Comparison of ENCODE assay signal across 8 mouse cellular contexts in the genomic region with DNA sequence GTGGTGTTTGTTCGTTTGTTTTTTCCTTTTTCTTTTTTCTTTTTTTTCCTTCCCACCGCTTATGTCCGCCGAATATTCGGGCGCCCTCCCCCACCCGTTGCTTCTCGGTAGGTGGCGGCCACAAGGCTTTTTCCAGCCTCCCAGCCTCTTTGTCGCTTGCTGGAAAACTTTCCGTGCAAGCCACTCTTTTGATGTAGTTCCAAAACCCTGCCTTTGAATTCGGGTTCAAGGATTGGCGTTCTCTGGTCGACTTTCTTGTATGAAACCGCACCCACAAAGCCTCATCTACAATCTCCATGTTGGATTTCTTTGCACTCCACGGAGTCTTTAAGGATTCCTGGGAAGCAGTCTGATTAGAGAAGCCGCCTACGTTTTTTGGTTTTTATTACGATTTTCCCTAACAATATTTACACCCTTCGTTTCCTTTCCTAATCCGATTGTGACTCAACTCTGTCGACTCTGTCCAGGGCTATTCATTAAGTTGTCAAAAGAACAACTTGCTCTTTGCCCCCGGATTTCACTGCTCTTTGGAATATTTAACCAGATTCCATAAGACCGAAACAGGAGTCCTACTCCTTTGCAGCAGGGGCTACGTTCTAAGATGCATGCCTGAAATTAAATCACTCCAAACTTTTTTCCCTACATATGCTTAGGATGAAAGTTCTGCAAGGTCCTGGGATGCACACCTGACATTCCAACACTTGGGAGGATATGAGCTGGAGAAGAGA. TPM values are rescaled to one million over a fixed set of nuclear protein-coding genes. Genes with fewer than 3 reads are reported as not detected.
A peak's percentile ranks its signal among the peaks of the same experiment; 100 is the strongest.
DNase-seq lines count a peak whose midpoint lies in the region; ATAC-seq and TF ChIP-seq lines count a peak whose summit lies in the region.

No protein-coding gene starts in this region.

- peaks cover 32% of the 10 kb centered on the region for H3K4me1 ChIP-seq in embryonic facial prominence, embryonic 13.5 days
- peaks cover 22% of the 10 kb centered on the region for H3K4me1 ChIP-seq in heart, embryonic 11.5 days (ENCODE audit: control insufficient read depth, insufficient read depth, low read length)
- H3K4me1 ChIP-seq in limb, embryonic 14.5 days (ENCODE audit: control insufficient read depth, insufficient read depth, low read length): peaks cover 20% of the 10 kb centered on the region
- peaks cover 34% of the 10 kb centered on the region for H3K4me1 ChIP-seq in midbrain, embryonic 16.5 days (ENCODE audit: control insufficient read depth, insufficient read depth, low read length)

- WGBS in embryonic facial prominence, embryonic 13.5 days: under 1% methylated on average over 25 of the region's 25 CpGs
- WGBS in heart, embryonic 11.5 days (ENCODE audit: insufficient replicate concordance): 2% methylated on average over 25 of the region's 25 CpGs
- 2% methylated on average over 25 of the region's 25 CpGs for WGBS in limb, embryonic 14.5 days
- under 1% methylated on average over 25 of the region's 25 CpGs for WGBS in midbrain, embryonic 16.5 days

- H3K9me3 ChIP-seq in embryonic facial prominence, embryonic 13.5 days: no peaks in the 10 kb centered on the region
- H3K9me3 ChIP-seq in heart, embryonic 11.5 days (replicated peaks; ENCODE audit: control insufficient read depth, low read length): no peaks in the 10 kb centered on the region
- H3K9me3 ChIP-seq in limb, embryonic 14.5 days (ENCODE audit: control insufficient read depth, low read length): no peaks in the 10 kb centered on the region
- no peaks in the 10 kb centered on the region for H3K9me3 ChIP-seq in midbrain, embryonic 16.5 days (replicated peaks; ENCODE audit: control insufficient read depth, low read length, poor library complexity, severe bottlenecking)

- peak overlapping the region; percentile 74 for H3K4me2 ChIP-seq in embryonic facial prominence, embryonic 13.5 days
- peak overlapping the region; percentile 84 for H3K4me2 ChIP-seq in heart, embryonic 11.5 days
- peak overlapping the region; percentile 68 for H3K4me2 ChIP-seq in limb, embryonic 14.5 days (replicated peaks; ENCODE audit: low read depth, low read length, severe bottlenecking)
- H3K4me2 ChIP-seq in midbrain, embryonic 16.5 days (ENCODE audit: low read length): peak overlapping the region; percentile 85

- no peaks in the 10 kb centered on the region for H3K27me3 ChIP-seq in embryonic facial prominence, embryonic 13.5 days
- H3K27me3 ChIP-seq in heart, embryonic 11.5 days (ENCODE audit: control insufficient read depth, insufficient read depth, low read length): no peaks in the 10 kb centered on the region
- no peaks in the 10 kb centered on the region for H3K27me3 ChIP-seq in limb, embryonic 14.5 days (ENCODE audit: control insufficient read depth, insufficient read depth, low read length)
- no peaks in the 10 kb centered on the region for H3K27me3 ChIP-seq in midbrain, embryonic 16.5 days (ENCODE audit: control insufficient read depth, insufficient read depth, low read depth, low read length)

- peaks cover under 1% of the 10 kb centered on the region for H3K36me3 ChIP-seq in embryonic facial prominence, embryonic 13.5 days
- H3K36me3 ChIP-seq in heart, embryonic 11.5 days (ENCODE audit: control insufficient read depth, insufficient read depth, low read length): peaks cover 3% of the 10 kb centered on the region; the same call in 1 of the 2 replicates
- peaks cover 7% of the 10 kb centered on the region for H3K36me3 ChIP-seq in limb, embryonic 14.5 days (ENCODE audit: control insufficient read depth, insufficient read depth, low read length)
- no peaks in the 10 kb centered on the region for H3K36me3 ChIP-seq in midbrain, embryonic 16.5 days (ENCODE audit: control insufficient read depth, insufficient read depth, low read length)

- DNase-seq in 3134 (ENCODE audit: extremely low read depth, insufficient read length, low spot score): peak; percentile 66
- peak; percentile 71 for DNase-seq in ZHBTc4 (ENCODE audit: low read depth, low spot score)
- peak; percentile 87 for DNase-seq in kidney, adult 9 months
- peak; percentile 83 for DNase-seq in limb, embryonic 14.5 days (ENCODE audit: low spot score)
- DNase-seq in thymus, postnatal 0 days (ENCODE audit: low spot score): peak; percentile 21

- no peak for TF ChIP-seq POLR2A in limb, embryonic 14.5 days (IDR thresholded peaks at IDR 0.05; ENCODE audit: borderline replicate concordance, extremely low read depth, insufficient read depth, insufficient read length)

- H3K27ac ChIP-seq in embryonic facial prominence, embryonic 13.5 days: peak overlapping the region; percentile 100
- peak overlapping the region; percentile 100 for H3K27ac ChIP-seq in heart, embryonic 11.5 days (ENCODE audit: low read depth, low read length)
- H3K27ac ChIP-seq in limb, embryonic 14.5 days (replicated peaks; ENCODE audit: low read depth, low read length): peak overlapping the region; percentile 100
- peak overlapping the region; percentile 99 for H3K27ac ChIP-seq in midbrain, embryonic 16.5 days (ENCODE audit: low read length)

- peak overlapping the region; percentile 80 for H3K9ac ChIP-seq in embryonic facial prominence, embryonic 13.5 days
- H3K9ac ChIP-seq in heart, embryonic 11.5 days (ENCODE audit: low read depth, low read length): peak overlapping the region; percentile 90
- H3K9ac ChIP-seq in limb, embryonic 14.5 days (ENCODE audit: low read depth, low read length, severe bottlenecking): peak overlapping the region; percentile 99
- H3K9ac ChIP-seq in midbrain, embryonic 16.5 days (ENCODE audit: low read depth, low read length): peak overlapping the region; percentile 42

- ATAC-seq in embryonic facial prominence, embryonic 13.5 days (ENCODE audit: insufficient number of reproducible peaks, insufficient read depth, low FRiP score, low TSS enrichment, low read depth): no peak
- ATAC-seq in heart, embryonic 11.5 days (replicated peaks; ENCODE audit: insufficient number of reproducible peaks, low FRiP score, low TSS enrichment): no peak
- ATAC-seq in limb, embryonic 14.5 days (ENCODE audit: low FRiP score, low read depth): no peak
- no peak for ATAC-seq in midbrain, embryonic 16.5 days

- H3K4me3 ChIP-seq in embryonic facial prominence, embryonic 13.5 days: peak overlapping the region; percentile 82
- H3K4me3 ChIP-seq in heart, embryonic 11.5 days (ENCODE audit: low read depth, low read length): peak overlapping the region; percentile 89
- H3K4me3 ChIP-seq in limb, embryonic 14.5 days (replicated peaks; ENCODE audit: low read length): peak overlapping the region; percentile 94
- H3K4me3 ChIP-seq in midbrain, embryonic 16.5 days (ENCODE audit: low read depth, low read length): peak overlapping the region; percentile 84

RNA-seq across cellular contexts. Expression of a gene that starts 1.2 kb away (rescaled TPM):
- polyA plus RNA-seq in embryonic facial prominence, embryonic 13.5 days (2015; fragmentation: Nextera tagmentation; extraction: Ambion mirVana): 225 and 236 TPM in 2 replicates
- 136 and 137 TPM in 2 replicates for polyA plus RNA-seq in heart, embryonic 11.5 days (2014; fragmentation: Nextera tagmentation; extraction: Ambion mirVana)
- 186 and 190 TPM in 2 replicates for polyA plus RNA-seq in limb, embryonic 14.5 days (2012; rRNA removed)
- polyA plus RNA-seq in limb, embryonic 14.5 days (2014; fragmentation: Nextera tagmentation; extraction: Ambion mirVana): 169 and 195 TPM in 2 replicates
- polyA plus RNA-seq in midbrain, embryonic 16.5 days (2015; fragmentation: Nextera tagmentation; extraction: Ambion mirVana): 133 and 164 TPM in 2 replicates
- 124 and 130 TPM in 2 replicates for polyA plus RNA-seq in thymus, postnatal 0 days (2015; fragmentation: Nextera tagmentation; extraction: Ambion mirVana)

Comparison
In these comparisons a context has a peak if more than half of its experiments do, and no peak if none do; other contexts are left out.
1. DNase-seq: peak in every context shown above with its lines; median percentile 87 in kidney, adult 9 months; 83 in limb, embryonic 14.5 days; 71 in ZHBTc4; 66 in 3134; 21 in thymus, postnatal 0 days.
2. H3K9ac ChIP-seq: peak in every context shown above with its lines; median percentile 99 in limb, embryonic 14.5 days; 90 in heart, embryonic 11.5 days; 80 in embryonic facial prominence, embryonic 13.5 days; 42 in midbrain, embryonic 16.5 days.